Mouse (Mus musculus) midbrain, embryonic 14.5 days (tissue): ENCODE measurements around the gene Isoc2a. TPM values are rescaled to one million over a fixed set of nuclear protein-coding genes. Genes with fewer than 3 reads are reported as not detected.
A peak's percentile ranks its signal among the peaks of the same experiment; 100 is the strongest.

Source experiments
- ATAC-seq: fragments of 200-750 bp; cut with Nextera tagmentation; 2 replicates; pipeline ENCODE4 v1.8.0; 2017; ENCODE audit warnings: moderate number of reproducible peaks, moderate library complexity; ENCODE audit not compliant: low FRiP score, low TSS enrichment
- DNase-seq: peaks from one replicate; pipeline ENCODE4 v3.0.0-alpha.2; 2015
- H3K27ac ChIP-seq: fragments of 300-500 bp; sonication (generic); replicated peaks from 2 replicates; pipeline ENCODE4 v1.5.1; 2014; ENCODE audit warnings: mild to moderate bottlenecking, low read depth, low read length, moderate library complexity
- H3K27me3 ChIP-seq: fragments of 300-500 bp; sonication (generic); 2 replicates; pipeline ENCODE4 v1.6.1; 2014; ENCODE audit warnings: low read length, control low read depth, mixed read lengths; ENCODE audit not compliant: control insufficient read depth, insufficient read depth
- H3K36me3 ChIP-seq: fragments of 300-500 bp; sonication (generic); 2 replicates; pipeline ENCODE4 v1.6.1; 2014; ENCODE audit warnings: low read length, control low read depth; ENCODE audit not compliant: control insufficient read depth, insufficient read depth
- H3K4me1 ChIP-seq: fragments of 300-500 bp; sonication (generic); 2 replicates; pipeline ENCODE4 v1.6.1; 2014; ENCODE audit warnings: mild to moderate bottlenecking, antibody characterized with exemption, low read length, control low read depth; ENCODE audit not compliant: control insufficient read depth, insufficient read depth
- H3K4me2 ChIP-seq: fragments of 300-500 bp; sonication (generic); 2 replicates; pipeline ENCODE4 v1.6.1; 2014; ENCODE audit warnings: mild to moderate bottlenecking, low read length, moderate library complexity
- H3K4me3 ChIP-seq: fragments of 300-500 bp; sonication (generic); replicated peaks from 2 replicates; pipeline ENCODE4 v1.5.1; 2014; ENCODE audit warnings: low read depth, low read length
- H3K9ac ChIP-seq: fragments of 300-500 bp; sonication (generic); replicated peaks from 2 replicates; pipeline ENCODE4 v1.6.1; 2014; ENCODE audit warnings: mild to moderate bottlenecking, low read length, moderate library complexity
- H3K9me3 ChIP-seq: fragments of 300-500 bp; sonication (generic); 2 replicates; pipeline ENCODE4 v1.6.1; 2016; ENCODE audit warnings: low read length, control low read depth, mixed read lengths; ENCODE audit not compliant: control insufficient read depth
- WGBS: fragments of 180-500 bp; shearing (Covaris S2); extraction: QIAGEN DNeasy Blood & Tissue Kit; methylation state at CpG from one replicate; pipeline ENCODE4 v1.1.7; 2014; 5-methylcytosine and 5-hydroxymethylcytosine counted together
- polyA plus RNA-seq: library from polyadenylated mRNA; unstranded; fragments of >200 nt; fragmentation: Nextera tagmentation; extraction: Ambion mirVana; gene quantifications from 2 replicates; pipeline ENCODE4 v1.2.1, GENCODE M21; 2014

Gene Isoc2a
- polyA plus RNA-seq, 1 experiment from 2014 or later, result 0.54 TPM

DNA sequence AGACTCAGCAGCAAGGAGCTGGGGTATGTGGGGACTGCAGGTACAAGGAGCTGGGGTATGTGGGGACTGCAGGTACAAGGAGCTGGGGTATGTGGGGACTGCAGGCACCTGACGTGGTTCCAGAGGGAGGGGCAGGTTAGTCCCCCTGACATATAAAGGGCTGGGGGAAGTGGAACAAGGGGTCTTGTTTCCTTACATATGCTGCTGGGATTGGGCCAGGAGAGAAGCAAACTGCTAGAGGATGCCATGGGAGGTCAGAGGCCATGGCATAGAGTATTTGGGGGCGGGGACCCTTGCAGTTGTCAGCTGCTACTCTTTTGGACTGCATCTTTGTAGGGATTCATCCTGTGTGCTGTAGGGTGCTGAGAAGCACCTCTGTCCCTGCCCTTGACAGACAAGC is 40.5 kb downstream of the Isoc2a start:
- no peak overlapping the region for H3K9ac ChIP-seq
- H3K27me3 ChIP-seq, result no peaks in the 10 kb centered on the region
- H3K9me3 ChIP-seq, result no peaks in the 10 kb centered on the region
- ATAC-seq (no peak), DNase-seq (no peak)
- no peak overlapping the region for H3K27ac ChIP-seq
- WGBS, result 89% methylated on average over 2 of the region's 2 CpGs
- H3K4me2 ChIP-seq, result no peak overlapping the region
- no peak overlapping the region for H3K4me3 ChIP-seq
- peaks cover 35% of the 10 kb centered on the region for H3K4me1 ChIP-seq
- peaks cover 33% of the 10 kb centered on the region for H3K36me3 ChIP-seq

DNA sequence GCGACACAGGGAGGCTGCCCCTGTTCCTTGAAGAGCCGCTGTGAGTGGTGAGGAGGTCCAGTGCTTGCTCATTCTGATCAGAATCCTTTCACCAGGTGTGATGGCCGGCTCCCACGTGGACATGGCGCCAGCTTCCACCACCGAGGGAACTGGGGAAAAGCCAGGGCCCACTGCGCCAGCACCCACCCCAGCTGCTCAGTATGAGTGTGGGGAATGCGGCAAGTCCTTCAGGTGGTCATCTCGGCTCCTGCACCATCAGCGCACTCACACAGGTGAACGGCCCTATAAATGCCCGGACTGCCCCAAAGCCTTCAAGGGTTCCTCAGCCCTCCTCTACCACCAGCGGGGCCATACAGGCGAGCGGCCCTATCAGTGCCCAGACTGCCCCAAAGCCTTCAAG is 41.7 kb downstream of the Isoc2a start:
- Histone ChIP-seq H3K4me2 (no peak overlapping the region), H3K9me3 (no peaks in the 10 kb centered on the region), H3K36me3 (peaks cover 33% of the 10 kb centered on the region), H3K9ac (no peak overlapping the region), H3K27ac (no peak overlapping the region), H3K4me1 (peaks cover 43% of the 10 kb centered on the region), H3K27me3 (no peaks in the 10 kb centered on the region), H3K4me3 (no peak overlapping the region)
- 94% methylated on average over 15 of the region's 15 CpGs for WGBS
- DNase-seq, result no peak
- ATAC-seq, result no peak

DNA sequence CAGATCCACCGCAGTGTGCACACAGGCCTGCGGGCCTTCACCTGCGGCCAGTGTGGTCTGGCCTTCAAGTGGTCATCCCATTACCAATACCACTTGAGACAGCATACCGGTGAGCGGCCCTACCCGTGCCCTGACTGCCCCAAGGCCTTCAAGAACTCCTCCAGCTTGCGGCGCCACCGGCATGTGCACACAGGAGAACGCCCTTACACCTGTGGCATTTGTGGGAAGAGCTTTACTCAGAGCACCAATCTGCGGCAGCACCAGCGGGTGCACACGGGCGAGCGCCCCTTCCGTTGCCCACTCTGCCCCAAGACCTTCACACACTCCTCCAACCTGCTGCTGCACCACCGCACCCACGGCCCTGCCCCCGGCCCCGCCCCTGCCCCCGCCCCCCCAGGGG is 42.1 kb downstream of the Isoc2a start:
- H3K4me2 ChIP-seq, result no peak overlapping the region
- no peak for ATAC-seq

DNA sequence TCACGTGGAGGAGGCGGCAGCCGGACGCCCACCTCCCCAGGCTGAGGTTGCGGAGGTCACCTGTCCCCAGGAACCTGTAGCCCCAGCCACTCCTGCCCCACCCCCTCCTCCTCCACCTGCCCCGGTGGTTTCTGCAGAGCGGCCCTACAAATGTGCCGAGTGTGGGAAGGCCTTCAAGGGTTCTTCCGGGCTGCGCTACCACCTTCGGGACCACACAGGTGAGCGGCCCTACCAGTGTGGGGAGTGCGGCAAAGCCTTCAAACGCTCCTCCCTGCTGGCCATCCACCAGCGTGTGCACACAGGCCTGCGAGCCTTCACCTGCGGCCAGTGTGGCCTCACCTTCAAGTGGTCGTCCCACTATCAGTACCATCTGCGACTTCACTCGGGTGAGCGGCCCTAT is 43.0 kb downstream of the Isoc2a start:
- H3K4me1 ChIP-seq, result peaks cover 49% of the 10 kb centered on the region

More for the DNA sequence above, 42.1 kb downstream of the Isoc2a start:
- Histone ChIP-seq H3K27ac (no peak overlapping the region), H3K36me3 (peaks cover 33% of the 10 kb centered on the region), H3K9me3 (no peaks in the 10 kb centered on the region), H3K9ac (no peak overlapping the region), H3K4me3 (no peak overlapping the region), H3K27me3 (no peaks in the 10 kb centered on the region), H3K4me1 (peaks cover 47% of the 10 kb centered on the region)
- WGBS, result 86% methylated on average over 21 of the region's 21 CpGs
- DNase-seq, result no peak

DNA sequence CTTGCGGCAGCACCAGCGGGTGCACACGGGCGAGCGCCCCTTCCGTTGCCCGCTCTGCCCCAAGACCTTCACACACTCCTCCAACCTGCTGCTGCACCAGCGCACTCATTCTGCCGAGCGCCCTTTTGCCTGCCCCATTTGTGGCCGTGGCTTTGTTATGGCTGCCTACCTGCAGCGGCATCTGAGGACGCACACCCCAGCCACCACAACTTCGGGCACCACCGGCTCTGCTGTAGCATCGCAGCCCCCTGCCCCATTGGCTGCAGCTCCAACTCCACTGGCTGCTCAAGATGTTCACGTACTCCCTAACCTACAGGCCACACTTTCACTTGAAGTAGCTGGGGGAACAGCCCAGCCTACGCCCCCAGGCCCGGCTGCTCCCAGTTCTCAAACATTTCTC is 43.5 kb downstream of the Isoc2a start:
- Histone ChIP-seq H3K9me3 (no peaks in the 10 kb centered on the region), H3K36me3 (peaks cover 33% of the 10 kb centered on the region), H3K4me2 (no peak overlapping the region), H3K27me3 (no peaks in the 10 kb centered on the region), H3K4me1 (peaks cover 54% of the 10 kb centered on the region), H3K9ac (no peak overlapping the region; the same call in 1 of the 2 replicates), H3K4me3 (no peak overlapping the region), H3K27ac (peak overlapping the region; percentile 98)
- ATAC-seq (no peak), DNase-seq (no peak)
- 88% methylated on average over 19 of the region's 19 CpGs for whole genome bisulfite sequencing

More for the DNA sequence above, 43.0 kb downstream of the Isoc2a start:
- Histone ChIP-seq H3K4me3 (no peak overlapping the region), H3K9me3 (no peaks in the 10 kb centered on the region), H3K27me3 (no peaks in the 10 kb centered on the region), H3K4me2 (no peak overlapping the region), H3K9ac (no peak overlapping the region), H3K36me3 (peaks cover 33% of the 10 kb centered on the region), H3K27ac (peak overlapping the region; percentile 98; the same call in 1 of the 2 replicates)
- WGBS, result 92% methylated on average over 21 of the region's 21 CpGs
- ATAC-seq (no peak), DNase-seq (no peak)

DNA sequence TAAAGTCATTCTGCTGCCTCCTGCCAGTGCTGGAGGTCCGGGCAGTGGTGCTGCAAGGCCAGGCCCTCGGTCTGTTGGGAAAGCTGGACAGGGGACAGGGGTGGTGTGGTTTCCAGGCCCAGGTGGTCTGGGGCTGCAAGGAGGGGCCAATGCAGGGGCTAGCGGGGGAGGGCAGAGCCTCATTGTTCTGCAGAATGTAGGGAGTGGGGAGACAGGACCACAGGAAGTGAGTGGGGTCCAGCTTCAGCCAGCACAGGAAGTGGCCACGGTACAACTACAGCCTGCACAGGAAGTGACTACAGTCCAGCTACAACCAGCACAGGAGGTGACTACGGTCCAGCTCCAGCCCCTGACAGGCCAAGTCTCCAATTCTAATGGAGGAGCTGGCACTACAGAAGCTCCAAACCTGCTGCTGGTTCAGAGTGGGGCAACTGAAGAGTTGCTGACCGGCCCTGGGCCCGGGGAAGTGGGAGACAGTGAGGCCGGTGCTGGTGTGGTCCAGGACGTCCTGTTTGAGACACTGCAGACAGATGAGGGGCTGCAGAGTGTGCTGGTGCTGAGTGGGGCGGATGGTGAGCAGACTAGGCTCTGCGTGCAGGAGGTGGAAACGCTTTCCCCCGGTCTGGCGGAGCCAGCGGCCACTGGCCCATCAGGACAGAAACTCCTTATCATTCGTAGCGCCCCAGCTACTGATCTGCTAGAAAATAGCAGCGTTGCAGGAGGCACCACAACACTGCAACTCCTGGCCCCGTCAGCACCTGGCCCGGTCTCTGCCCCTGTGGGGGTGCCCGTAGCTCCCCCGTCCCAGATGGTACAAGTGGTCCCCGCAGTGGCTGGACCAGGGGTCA is 44.2 kb downstream of the Isoc2a start:
- Histone ChIP-seq H3K9ac (peak overlapping the region; percentile 68; the same call in 1 of the 2 replicates), H3K4me1 (peaks cover 59% of the 10 kb centered on the region), H3K27me3 (no peaks in the 10 kb centered on the region), H3K36me3 (peaks cover 33% of the 10 kb centered on the region), H3K27ac (peak overlapping the region; percentile 98), H3K4me3 (no peak overlapping the region), H3K9me3 (no peaks in the 10 kb centered on the region), H3K4me2 (peak overlapping the region; percentile 91)
- no peak for DNase-seq
- ATAC-seq, result no peak
- 56% methylated on average over 23 of the region's 23 CpGs for WGBS

DNA sequence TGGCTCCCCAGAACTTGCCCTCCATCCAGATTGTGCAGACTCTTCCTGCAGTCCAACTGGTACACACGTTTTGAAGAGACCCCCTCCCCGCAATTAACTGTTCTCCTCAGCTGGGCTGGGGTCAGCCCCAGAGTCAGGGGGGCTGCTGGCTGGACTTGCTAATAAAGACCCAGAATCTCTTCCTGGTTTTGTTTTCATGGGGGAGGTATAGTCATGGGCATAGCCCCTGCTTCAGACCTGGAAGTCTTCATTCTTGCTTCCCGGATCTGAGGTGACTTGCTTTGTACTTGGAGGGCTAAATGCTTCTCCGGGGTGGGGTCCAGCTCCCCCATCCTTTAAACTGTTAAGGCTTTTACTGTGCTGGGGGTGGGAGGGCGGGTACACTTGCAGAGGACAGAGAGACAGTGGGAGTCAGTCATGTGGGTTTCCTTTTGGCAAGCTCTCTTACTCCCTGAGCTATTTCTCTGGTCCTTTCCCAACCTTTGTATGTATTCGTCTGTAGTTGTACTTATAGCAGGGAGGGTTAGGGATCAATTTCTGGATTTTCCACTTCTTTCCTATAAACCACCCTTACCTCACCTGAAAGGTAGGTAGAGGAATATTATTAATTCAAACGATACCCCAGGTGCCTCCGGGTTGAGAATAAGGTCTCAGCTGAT is 45.0 kb downstream of the Isoc2a start, which contains the start of gene Nat14:
Gene Nat14, plus strand, starts transcription at position 205 of the 659 bp plus-strand sequence.
- H3K4me1 ChIP-seq, result peaks cover 52% of the 10 kb centered on the region
- peak within 1 kb of the TSS; percentile 68 for H3K9ac ChIP-seq
- H3K27ac ChIP-seq, result peak within 1 kb of the TSS; percentile 98
- 21% methylated on average over 8 of the region's 8 CpGs for WGBS
- DNase-seq (no peak), ATAC-seq (no peak; the same call in 1 of the 2 replicates)
- H3K9me3 ChIP-seq, result no peaks in the 10 kb centered on the region
- H3K27me3 ChIP-seq, result no peaks in the 10 kb centered on the region
- peaks cover 33% of the 10 kb centered on the region for H3K36me3 ChIP-seq
- H3K4me2 ChIP-seq, result peak within 1 kb of the TSS; percentile 91
- H3K4me3 ChIP-seq, result peak within 1 kb of the TSS; percentile 41

DNA sequence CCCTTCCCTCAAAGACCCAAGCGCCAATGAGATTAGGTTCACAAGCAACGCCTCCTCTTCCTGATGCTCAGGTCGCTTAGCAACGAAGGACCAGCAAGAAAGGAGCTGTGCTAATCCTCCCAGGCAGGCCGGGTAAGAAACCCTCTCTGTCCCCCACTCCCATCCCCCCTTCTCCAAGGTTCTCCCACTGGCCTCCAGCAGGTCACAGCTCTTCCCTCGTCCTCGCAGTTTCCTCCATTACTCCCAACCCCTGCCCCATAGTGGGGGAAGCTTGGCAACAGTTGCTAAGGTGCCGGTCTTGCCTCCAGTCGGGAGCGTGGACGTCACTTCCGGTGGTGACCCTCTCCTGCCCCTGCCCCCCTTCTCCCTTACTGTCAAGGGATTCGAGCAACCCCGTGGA is 45.6 kb downstream of the Isoc2a start:
- peaks cover 49% of the 10 kb centered on the region for H3K4me1 ChIP-seq
- WGBS, result 0% methylated on average over 14 of the region's 14 CpGs

More for the DNA sequence above, 45.6 kb downstream of the Isoc2a start:
- Histone ChIP-seq H3K27me3 (no peaks in the 10 kb centered on the region), H3K4me3 (peak overlapping the region; percentile 41), H3K9ac (peak overlapping the region; percentile 68), H3K9me3 (no peaks in the 10 kb centered on the region), H3K27ac (peak overlapping the region; percentile 98), H3K36me3 (peaks cover 33% of the 10 kb centered on the region), H3K4me2 (peak overlapping the region; percentile 91)
- ATAC-seq, result peak; percentile 85
- DNase-seq, result peak; percentile 96
